Mouse (Mus musculus) kidney, postnatal 14 days (tissue): Measurements from ENCODE around the gene Ugt1a9.

Experiments
- DNase-seq: peaks from one replicate; pipeline ENCODE4 v3.0.0; 2022; ENCODE audit warnings: mixed read lengths

Gene Ugt1a9

DNA sequence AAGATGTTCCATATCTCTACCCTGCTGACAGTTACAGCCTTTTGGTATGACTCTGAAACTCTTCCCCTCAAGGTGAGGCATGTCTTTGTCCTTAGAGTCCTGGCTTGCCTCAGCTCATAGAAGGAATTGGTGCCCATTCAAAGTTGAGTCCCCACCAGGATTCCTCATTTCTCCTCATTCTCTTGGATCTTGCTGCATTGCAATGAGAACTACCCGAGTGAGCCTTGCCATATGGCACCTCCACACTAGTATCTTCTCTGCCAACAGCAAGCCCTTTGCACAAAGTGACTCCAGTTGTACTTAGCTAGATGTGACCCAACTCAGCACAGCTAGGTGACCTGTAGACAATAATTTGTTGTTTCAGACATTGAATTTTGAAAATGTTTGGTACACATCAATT, 153.0 kb downstream of the Ugt1a9 start:
- DNase-seq = peak; percentile 21

DNA sequence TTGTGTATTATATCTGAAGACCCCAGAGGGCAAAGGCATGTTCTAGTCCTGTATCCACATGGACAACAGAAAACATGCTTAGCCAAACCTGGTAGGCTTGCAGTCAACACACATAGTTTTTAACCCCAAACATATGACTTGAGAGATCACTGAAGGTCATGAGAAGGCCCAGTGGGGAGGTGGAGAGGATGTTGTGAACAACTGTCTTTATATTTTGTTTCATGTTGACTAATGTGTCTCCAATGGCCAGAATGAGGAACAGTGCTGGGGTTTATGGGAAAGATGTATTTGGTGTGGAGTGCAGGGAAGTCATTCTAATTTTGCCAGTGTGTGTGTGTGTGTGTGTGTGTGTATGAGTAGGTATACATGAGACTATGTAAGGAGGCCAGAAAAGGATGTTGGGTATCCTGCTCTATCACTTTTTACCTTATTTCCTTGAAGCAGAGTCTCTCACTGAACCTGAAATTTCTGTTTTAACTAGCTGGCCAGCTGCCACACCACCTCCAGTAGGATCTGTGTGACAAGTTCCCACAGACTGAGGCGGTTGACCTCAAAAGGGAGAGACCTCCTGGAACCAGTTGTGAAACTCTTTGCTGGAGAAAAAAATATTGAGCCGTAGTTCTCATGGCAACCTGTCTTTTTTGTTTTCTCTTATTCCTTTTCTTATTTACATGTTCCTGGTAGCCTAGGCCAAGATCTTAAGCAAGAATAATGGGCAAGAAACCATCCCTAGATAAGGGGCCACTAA, 153.6 kb downstream of the Ugt1a9 start:
- peak; percentile 39 for DNase-seq

DNA sequence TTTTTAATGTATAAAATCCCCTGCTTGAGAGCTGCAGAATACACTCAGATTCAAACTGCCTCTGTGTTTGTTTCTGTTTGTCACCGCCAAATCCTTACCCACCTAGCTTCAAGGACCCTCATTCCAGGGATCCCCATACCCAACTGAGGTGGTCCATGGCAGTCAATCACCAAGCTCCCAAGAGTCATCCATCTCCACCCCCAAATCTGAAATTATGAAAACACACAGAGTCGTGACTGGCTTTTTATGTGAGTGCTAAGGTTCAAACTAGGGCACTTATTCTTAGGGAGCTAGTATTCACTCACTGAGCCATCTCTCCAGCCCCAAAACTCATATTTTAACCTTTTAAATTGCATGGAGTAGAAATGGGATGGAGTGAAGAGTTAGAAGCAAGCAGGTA, 154.7 kb downstream of the Ugt1a9 start:
- peak; percentile 2 for DNase-seq

DNA sequence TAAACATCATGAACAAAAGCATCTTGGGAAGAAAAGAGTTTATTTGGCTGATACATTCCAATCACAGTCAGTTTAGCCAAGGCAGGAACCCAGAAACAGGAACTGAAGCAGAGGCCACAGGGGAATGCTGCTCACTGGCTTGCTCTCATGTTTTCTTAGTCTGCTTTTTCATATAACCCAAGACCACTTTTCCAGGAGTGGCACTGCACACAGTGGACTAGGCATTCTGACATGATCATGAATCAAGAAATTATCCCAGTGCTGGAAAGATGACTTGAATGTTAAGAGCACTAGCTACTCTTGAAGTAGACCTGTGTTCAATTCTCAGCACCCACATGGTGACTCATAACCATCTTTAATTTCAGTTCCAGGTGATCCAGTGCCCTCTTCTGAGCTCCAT, 155.1 kb downstream of the Ugt1a9 start:
- no peak for DNase-seq

DNA sequence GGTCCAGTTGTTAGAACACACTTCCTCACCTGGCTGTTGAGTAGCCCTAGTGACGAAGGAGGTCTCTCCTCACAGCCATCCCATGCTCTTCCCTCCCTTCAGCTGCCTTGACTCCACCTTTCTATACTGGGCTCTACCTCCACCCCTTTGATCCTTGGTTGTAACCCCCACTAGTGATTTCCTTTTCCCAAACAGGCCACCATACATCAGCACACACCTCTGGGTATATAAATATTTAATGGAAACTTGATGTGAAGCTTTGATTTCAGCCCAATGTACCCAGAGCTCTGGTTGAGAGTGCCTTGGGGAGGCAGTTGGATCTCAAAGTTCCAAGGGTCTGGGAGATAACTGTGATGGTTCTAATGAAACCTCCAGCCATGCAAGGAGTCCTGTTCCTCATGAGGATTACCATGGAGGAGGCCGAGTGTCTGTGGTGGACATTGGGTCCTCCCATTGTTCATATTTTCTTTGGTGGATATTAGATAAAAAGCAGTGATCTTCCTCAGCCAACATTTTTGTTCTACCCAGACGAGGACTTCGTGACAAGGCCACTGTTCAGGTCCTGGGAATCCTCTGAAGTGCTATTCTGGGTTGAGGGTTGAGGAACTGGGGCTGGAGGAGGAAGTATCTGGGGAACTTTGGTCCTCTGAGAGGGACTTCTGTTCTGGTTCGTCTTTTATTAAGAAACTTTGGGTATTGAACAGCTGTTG, 156.2 kb downstream of the Ugt1a9 start, which contains the start of gene Mroh2a:
Gene Mroh2a (plus strand): TSS at position 317 of the 710 bp plus-strand sequence.
- DNase-seq = peak; percentile 4

DNA sequence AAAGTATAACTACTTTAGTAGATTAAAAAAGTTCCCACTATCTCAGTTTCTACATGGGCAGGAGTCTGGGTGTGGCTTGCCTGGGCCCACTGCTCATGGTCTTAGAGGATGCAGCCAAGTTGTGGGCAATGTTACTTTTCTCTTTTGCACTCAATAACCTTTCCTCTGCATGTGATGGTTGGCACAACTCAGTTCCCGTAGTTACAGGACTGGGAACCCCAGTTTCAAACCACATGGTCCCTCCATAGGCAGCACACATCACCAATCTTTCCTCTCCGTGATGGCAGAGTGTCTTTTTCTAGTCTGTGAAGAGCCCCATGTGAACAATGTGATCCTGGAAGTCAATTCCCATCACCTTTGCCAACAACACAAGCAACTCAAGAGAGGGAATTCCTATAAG, 156.9 kb downstream of the Ugt1a9 start:
- DNase-seq = no peak

DNA sequence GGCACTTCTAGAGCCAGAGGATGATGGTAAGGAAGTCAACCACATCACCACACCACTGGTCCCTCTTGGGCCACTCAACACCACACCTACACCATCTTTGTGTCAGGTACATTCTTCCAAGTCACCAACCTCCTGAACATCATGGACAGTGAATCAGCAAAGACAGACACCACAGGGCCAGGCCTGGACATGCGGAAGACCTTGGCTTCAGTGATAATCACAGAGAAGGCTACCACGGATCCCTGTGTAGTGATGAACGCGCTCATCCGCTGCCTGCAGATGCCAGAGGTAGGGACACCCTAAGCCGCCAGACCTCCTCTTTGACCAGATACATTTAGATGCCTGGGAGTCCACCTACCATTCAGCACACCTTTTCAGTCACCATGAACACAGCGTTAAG, 157.5 kb downstream of the Ugt1a9 start:
- DNase-seq = no peak

DNA sequence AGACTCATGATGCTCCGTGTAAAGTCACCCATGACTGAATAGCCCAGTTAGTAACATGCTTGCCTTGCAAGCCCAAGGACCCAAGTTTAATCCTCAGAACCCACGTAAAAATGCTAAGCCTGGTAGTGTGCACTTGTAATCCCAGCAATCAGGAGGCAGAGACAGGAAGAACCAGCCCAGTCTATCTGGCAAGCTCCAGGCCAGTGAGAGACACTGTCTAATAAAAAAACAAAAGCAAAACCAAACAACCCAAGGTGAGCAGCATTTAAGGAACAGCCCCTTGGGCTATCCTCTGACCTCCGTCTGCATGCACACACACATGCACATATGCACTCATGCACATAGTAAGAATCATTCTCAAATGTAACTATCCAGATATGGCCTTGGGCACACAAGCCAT, 159.0 kb downstream of the Ugt1a9 start:
- DNase-seq = no peak

DNA sequence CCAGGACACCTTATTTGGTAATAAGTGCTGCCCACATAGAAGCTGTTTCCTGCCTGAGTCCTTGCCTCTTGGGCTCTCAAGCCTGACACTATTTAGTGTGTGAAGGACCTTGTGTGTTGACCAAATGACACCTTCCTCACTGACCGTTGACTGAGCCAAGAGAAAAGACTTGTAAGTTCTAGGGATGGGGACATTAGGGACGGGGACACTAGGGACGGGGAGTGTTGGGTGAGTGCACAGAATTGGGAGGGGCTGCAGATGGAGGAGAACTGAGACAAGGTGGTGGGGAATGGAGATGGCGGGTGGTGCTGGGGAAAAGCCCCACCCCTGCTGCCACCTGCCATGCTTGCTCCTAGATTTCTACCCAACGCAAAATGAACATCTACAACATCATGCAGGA, 159.4 kb downstream of the Ugt1a9 start:
- DNase-seq = no peak

DNA sequence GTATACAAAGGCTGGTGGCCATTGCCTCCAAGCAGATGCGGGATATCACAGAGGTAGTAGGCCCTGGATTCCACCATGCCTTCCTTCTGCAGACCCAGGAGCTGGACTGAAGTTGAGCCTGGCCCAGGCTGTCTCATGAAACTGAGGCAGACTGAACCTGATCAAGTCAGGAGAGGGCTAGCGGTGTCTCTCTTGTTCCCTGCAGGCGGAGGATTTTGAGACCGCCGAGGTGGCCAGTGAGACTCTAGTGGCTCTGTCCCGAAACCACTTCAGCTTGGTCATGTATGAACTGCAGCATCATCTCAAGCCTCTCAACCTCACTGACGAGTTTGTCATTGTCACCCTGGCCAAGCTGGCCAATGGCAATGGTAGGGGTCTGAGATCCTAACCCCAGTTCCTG, 159.8 kb downstream of the Ugt1a9 start:
- no peak for DNase-seq

DNA sequence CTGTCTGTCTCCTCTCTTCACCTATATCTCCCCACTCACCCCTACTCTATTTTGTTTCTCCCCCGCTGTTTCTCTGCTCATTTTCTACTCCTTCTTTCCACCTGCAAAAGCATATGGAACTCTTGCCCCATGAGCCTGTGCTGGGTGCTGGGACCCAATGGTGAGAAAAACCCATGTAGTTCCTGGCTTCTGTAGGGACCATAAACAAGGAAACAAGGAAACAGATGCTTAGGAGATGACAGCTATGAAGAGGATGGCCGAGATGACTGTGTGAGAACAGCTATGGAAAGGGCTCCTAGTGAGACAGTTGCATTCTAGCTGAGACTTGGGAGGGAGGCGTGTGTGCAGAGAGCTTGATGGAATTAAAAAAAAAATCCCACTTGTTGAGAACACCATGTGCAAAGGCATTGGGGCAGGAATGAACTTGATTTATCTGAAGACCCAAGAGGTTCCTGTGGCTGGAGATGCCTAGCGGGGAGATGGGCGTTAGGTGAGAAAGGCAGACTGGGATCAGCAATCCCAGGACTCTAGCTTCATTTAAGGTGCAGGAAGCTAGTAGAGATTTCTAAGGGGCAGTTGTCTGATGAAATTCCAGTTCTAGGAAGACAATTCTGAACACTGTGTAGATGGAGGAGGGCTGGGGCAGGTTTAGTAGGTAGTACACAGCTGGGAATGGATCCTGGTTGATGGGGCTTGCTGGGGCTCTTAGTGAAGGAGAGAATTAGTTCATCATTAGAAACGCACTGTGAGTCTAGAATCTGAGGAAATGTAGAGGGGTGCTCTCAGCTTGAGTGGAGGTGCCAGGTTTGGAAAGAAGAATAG, 160.6 kb downstream of the Ugt1a9 start:
- DNase-seq = no peak

DNA sequence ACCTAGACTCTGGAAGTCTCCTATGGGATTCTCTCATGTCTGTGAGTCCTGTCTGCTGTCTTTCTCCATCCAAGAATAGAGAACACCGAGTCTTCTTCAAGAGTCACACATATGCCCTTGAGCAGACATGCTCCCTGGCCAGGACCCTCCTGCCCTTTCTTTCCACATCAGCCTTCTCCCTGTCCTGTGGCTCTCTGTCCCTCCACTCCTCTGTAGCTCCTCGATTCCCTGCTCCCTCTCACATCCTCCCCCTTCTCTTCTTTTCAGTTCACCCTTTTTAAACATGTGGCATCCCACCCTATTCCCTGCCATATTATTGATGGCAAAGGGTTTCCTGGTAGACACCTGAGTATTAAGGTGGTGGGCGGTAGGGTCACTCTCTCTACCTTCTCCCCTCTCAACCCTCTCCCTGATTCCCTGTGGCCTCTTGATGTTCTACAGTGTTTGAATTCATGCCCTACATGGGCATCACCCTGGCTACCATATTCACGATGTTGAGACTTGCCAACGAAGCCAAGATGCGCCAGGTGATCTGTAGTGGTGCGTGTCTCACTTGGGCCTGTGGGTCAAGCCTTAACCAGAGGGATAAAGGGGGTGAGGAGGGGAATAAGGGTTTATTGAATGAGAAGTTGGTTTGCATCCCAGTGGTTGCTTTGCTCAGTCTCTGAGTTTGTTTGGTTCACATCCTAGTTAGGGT, 161.4 kb downstream of the Ugt1a9 start:
- DNase-seq = no peak

DNA sequence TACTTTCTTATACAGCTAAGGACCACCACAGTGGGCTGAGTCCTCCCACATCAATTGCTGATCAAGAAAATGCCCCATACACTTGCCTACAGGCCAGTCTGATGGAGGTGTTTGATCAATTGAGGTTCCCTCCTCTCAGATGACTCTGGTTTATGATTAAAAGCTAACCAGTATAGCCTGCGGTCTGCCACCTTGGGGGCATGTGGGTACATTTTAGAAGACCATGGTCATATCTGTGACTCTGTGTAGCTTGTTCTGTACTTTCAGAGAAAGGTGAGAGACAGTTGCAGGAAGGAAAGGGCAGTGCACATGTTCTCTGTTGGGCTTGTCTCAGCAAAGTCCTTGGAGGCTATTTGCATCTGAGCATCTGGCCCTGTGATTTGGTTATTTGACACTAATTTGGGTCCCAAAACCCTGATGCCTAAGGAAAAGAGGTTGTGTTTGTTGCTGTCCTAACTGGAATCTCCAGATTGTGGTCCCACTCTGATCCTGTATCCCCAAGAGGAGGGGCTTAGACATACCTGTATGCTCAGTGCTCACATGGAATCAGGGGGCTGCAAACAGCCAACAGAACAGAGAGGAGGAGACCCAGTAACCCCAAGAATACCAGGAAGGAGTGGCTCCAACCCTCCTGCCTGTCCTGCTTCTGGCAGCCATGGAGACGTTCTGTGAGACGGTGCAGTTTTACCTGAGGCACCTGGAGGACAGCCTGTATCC, 162.2 kb downstream of the Ugt1a9 start:
- no peak for DNase-seq

DNA sequence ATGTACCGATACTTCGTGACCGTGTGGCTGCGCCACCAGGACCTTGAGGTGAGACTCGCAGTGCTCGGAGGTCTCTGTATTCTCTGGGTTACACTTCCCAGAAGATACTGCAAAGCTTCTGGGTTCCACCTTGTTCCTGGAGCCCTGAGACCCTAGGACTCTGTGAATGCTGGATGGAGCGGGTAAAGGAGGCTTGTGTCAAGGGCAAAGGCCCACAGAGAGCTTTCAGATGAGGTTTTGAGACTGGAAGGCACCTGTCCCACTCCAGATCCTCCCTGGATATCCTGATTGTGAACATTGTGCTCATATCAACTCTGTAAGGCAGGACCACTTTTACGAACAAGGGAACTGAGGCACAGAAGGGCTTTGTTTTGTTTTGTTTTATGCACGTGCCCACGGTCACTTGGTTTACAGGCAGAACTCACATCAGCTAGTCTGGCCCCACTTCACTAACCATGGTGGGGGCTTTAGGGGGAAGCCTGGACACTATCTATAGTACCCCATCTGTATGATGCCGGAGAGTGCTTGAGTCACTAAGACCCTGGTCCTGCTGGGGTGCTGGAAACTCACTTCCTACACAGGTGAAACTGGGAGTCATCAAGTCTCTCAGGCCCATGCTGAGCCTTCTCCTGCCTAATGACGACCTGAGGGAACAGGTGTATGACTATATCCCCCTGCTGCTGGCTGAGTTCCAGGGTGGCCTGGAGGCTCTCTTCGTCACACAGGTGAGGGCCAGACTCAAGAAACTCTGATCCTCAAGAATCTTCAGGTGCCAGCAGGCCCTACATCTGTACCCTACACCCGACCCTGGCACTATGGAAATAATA, 163.0 kb downstream of the Ugt1a9 start:
- DNase-seq = no peak

DNA sequence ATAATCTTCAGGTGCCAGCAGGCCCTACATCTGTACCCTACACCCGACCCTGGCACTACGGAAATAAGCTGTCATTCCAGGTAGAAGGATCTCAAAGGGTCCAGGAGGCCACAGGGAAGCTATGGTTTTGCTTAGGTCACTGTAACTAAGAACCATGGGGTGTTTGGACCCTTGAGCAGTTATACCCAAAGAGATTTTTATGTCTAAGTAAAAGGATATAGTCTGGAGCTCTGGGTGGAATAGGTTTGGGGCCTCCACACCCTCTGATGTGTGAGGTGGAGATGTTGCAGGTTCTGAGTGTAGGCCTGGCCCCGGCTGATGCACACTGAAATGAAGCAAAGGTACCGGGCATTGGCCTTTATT, 163.6 kb downstream of the Ugt1a9 start:
- no peak for DNase-seq

DNA sequence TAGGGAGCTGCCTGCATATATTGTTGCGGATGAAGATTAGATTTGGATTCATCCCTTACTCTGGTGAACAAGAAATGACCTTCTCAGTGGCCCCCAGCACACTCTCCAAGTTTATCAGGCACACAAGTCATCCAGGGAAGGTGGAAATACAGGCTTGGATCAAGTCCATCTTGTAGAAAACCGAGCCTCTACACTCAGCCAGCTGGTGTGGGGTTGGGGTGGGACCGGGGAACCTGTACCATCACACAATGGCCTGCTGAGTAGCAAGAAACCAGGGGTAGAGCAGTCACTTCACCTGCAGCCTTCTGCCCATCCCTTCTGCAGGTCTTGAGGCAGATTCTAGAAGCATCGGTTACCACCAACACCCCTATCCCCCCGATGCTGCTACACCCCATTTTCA, 164.0 kb downstream of the Ugt1a9 start:
- no peak for DNase-seq

DNA sequence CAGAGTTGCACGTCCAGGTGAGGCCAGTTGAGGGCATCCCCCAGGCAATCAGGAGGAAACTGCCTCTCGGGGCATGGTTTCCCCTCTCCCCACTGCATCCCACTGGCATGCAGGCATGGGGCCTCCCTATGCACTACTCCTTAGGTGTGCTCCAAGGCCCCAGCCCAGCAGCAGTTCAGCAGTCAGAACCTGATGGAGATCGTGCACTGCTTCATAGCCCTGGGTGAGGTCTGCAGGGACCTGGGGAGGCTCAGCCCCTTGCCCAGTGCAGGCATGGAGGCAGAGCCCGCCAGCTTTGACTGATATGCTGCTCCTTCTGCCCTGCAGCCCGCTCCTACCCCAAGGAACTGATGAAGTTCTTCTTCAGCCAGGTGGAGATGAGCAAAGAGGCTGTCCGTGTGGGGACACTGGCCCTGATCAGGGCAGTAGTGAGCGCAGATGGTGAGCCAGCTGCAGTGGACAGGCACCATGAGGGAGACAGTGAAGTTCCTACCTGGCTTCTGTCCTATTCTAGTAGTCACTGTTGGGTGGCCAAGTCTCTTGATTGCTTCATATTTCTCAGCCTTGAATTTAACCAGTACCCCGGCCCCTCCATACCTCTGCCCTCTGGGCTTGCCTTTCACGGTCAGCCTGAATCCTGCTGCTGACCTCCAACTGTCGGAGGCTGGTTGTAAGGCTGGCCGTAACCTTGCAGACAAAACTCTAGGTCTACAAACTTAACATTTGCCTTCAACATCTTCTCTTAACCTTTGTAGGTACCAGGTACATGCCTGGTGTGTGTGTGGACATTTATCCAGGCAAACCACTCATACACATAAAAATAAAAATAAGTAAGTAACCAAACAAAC, 164.7 kb downstream of the Ugt1a9 start:
- no peak for DNase-seq

DNA sequence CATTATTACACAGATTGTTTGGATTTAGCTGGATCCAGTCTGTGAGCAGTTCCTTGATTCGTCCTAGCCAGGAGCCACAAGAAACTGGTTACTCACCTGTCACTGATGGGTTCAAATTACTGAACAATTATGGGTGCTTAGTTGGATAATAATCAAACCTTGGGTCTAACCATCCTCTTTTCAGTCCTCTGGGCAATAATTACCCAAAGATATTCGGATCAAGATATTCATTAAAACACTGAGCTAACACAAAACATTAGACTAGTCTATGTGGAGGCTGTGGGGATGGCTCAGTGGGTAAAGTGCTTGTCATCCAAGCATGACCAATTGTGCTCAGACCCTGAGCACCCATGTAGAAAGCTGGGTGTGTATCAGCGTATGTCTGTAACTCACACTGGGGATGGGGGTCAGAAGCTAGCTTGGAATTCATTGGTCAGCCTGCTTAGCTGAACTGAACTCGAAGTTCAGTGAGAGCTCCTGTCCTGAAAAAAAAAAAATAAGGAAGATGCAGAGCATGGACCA, 165.4 kb downstream of the Ugt1a9 start:
- DNase-seq = no peak

DNA sequence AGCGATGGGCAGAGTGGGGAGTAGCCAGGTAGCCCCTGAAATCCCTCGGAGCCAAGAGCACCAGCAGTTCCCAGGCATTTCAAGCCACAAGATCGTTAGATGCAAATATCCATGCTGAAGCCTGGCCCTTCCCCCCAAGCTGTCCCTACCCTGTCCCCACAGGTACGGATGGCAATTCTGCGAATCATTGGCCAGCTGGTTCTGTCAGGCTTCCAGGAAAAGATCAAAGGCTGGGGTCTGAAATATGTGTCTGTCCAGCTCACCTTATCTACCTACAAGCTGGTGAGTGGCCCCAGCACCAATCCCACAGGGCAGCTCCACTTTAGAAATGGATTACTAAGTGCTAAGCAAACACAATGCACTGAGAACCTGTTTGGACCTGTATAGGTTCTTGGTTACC, 166.7 kb downstream of the Ugt1a9 start:
- DNase-seq = no peak

DNA sequence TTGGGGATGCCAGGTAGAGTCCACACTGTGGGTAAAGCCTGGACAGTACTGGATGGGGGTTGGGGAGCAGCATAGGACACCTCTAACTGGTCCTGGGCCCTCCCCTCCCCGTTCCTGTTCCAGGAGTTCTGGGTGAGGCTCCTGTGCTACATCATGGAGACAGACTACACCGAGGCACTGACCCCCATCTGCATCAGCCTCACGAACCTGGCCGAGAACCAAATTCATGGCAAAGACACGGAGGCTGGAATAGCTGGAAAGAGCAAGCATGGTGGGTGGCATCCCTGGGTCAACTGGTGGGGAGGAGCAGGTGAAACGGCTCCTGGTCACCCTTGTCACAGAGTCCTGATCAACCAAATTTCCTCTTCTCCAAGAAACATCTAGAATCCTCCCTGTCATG, 168.2 kb downstream of the Ugt1a9 start:
- no peak for DNase-seq
